Mouse (Mus musculus) spleen, postnatal 36 days (tissue): ENCODE measurements around the gene Cmbl.

Experiments
- DNase-seq, 2 experiments: peaks; one replicate each; pipeline ENCODE4 v3.0.0; 2022; ENCODE audit warnings: low spot score in 2 of 2, mixed read lengths in 1 of 2

Cmbl gene

DNA sequence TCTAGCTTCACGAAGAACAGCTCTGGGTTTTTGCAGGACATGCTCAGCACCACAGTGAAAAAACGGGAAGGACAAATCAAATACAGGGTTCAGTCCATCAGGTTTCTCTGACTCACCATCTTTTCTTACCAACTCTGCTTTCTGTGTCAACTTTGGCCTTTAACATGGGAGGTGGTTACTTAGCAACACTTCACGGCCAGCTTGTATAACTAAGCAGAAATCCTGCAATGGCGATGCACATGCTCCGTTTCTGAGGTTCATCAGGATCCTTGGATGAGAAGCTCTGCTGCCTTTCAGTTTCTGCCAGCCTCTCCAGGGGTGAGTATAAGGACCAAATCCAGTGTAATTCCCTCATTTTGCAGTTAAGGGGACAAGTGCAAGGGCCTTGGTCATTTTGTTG lies at the start of gene Cmbl:
Gene Cmbl, plus strand, starts transcription at position 206 of the 400 bp plus-strand sequence.
- DNase-seq = no peak

- DNase-seq = no peak
These were observed 48.0 kb upstream of the Cmbl start for GRCm38 (mm10) chr15:31517186-31517585.

DNA sequence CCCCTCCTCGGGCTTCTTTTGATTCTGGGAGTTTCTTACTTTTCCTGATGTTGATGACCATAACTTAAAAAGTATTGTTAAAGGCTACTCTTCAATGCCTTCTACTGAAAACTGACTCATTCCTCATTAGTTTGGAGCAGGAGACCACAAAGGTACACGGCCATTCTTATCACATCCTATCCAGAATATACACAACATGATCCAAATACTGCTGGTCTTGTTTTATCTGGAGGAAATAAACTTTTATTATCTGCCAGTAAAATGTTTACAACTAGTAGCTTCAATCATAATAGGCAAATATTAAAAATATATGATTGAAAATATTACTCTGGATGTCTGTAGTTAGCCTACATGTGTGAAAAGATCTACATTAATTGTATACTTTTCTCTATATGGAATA lies 46.8 kb upstream of the Cmbl start:
- no peak for DNase-seq

DNA sequence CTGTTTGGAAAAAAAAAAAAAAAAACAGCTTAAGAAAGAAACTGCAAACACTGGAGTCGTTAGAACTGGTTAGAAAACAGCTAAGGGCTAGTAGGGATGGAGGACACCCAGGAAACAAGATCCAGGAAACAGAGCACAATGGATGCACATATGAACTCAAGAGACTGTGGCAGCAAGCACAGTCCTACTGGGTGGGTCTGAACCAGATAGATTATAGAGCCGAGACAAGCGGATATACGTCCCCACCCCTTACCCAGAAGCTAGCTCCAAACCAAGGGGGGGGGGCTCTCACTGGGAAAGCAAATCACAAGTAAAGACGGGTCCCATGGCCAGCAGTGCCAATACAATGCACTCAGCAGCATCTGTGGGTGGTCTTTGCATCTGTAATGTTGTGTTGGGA lies 46.2 kb upstream of the Cmbl start:
- no peak for DNase-seq

DNA sequence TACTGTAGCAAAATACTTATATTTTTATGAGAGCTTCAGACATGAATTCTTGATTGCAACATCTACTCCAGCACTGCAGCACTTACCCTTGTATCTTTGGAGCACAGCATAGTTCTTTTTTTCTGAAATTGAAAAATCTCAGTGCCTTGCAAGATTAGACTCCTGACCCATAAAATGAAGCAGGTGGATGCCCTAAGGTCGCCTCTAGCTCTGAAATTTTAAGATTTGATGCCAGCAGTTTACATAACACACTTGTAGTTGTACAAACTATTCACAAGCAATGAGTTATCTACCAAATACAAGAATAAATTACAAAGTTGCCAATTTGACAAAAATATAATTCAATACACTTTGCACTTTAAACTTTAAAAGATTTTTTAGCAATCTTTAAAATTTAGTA lies 38.7 kb upstream of the Cmbl start:
- DNase-seq = no peak

GRCm38 (mm10) chr15:31528477-31528876 lies 36.7 kb upstream of the Cmbl start:
- DNase-seq = no peak

DNA sequence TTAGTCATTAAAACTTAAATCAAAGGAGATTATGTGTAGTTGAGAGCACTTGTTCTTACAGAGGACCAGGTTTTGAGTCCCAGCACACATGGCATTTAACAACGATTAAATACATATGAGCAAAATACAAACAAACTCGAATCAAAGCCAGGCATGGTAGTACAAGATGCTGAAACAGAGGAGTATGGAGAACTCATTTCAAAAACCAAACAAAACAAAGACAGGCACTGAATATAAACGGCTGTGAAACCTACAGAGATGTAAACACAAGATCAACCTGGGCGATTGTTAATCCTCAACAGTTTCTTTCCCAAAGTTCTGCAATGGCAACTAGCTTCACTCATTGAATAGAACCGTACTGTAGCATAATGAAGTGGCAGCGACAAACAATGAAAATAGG lies 36.1 kb upstream of the Cmbl start:
- DNase-seq = no peak

- DNase-seq = peak; percentile 23 to 47
These were observed 35.2 kb upstream of the Cmbl start for GRCm38 (mm10) chr15:31529811-31530658.

DNA sequence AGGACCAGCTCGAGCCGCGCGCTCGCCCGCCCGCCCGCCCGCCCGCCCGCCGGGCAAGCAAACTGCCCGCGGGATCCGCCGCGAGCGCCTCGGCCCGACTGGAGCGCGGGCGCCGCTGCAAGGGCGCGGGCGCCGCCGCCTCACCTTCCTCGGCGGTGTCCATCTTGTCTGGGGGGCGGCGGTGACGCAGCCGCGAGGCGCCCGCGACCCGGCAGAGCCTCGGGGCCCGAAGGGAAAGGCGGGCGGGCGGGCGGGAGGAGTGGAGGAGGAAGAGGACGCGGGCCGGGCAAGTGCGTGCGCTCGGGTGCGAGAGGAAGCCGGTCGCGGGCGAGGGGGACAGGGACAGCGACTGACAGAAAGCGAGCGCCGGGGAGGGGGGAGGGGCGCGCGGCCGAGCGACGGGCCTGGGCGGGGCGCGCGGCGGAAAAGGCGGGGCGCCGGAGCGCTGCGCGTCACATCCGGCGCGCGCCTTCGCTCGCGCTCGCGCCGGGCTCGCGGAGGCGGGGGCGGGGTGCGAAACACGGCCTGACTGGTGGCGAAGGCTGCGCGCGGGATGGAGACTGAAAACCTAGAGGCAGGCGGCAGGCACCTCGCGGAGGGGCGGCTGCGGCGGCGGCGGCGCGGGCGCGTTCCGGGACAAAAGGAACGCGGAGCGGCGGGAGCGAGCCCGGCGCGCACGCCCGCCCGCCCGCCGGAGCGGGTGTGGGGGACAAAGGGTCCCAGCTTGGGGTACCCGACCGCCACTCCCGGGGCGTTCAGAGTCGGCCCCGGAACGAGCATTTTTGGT lies 34.3 kb upstream of the Cmbl start, which contains the start of gene March6:
Gene March6, minus strand, starts transcription at position 395 of the 787 bp plus-strand sequence.
- peak; percentile 87 to 90 for DNase-seq

DNA sequence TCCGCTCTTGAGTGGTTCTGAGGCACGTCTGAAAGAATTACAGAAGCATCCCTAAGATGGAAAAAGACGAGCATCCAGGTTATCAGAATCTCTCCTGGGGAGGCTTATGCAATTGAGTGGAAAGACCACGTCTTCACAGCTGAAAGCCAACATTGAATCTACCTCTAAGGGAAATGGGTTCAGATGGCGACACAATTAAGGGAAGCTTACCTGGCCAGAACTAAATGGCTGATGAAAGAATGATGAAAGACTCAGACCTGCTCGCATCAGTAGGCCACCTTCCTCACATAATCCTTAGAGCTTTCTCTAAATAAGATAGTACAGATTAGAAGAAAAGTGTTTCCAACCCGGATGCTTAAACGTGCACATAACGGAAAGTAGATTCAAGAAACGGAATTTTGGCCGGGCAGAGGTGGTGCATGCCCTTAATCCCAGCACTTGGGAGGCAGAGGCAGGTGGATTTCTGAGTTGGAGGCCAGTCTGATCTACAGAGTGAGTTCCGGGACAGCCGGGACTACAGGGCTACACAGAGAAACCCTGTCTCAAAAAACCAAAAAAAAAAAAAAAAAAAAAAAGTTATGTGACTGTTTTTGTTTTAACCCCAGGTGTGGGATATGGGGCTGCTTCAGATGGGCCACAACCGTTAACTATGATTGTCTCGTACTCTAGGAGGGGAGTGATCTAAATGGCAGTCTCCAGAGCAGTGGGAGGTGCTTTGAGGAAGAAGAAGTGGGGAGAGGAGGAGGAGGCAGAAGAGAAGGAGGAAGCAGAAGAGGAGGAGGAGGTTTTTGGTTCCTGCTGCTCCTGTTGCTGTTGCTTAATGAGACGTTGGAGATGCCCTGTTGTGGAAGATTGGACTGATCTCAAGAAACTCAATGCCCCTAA lies 33.5 kb upstream of the Cmbl start:
- DNase-seq = peak in 1 of 2 experiments; percentile 34

DNA sequence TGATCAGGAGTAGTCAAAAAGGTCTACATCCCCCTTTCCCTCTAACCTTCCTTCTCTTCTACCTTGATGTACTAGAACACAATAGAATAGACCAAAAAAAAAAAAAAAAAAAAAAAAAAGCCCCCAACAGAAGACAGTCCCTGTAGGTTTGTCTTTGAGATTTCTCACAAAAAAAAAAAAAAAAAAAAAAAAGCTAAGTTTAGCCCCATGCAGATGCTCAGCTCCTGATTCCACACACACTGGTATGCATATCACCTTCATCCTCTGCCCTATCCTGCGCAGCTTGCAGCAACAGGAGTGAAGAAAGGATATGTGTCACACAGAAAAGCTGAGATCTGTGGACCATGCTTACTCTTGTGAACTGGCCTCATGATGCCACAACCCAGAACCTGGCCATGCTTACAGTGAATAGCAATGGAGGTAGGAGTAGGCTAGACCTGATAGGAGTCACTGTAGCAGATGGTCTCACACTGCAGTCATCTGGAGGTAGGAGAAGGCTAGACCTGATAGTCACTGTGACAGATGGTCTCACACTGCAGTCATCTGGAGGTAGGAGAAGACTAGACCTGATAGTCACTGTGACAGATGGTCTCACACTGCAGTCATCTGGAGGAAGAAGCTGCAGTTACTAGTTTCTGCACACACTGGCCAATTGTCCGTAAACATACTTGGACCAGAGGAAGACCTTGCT lies 32.7 kb upstream of the Cmbl start:
- no peak for DNase-seq

DNA sequence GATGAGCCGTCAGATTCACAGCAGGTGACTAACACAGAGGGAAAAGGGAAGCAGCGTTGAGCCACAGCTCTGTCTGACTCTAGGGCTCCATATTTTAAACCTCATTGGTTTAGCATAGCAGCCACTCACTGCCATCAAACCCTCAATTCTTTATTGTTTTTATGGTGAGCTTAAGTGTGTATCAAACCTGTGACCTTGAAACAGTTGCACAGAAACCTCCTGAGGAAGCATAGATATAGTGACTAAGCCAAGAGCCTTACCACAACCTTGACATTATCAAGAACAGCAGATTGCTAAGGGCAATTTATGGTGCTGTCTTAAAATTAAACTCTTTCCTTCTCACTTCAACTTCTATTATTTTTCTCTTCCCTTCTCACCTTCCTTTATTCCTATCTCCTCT lies 31.7 kb upstream of the Cmbl start:
- DNase-seq = no peak

DNA sequence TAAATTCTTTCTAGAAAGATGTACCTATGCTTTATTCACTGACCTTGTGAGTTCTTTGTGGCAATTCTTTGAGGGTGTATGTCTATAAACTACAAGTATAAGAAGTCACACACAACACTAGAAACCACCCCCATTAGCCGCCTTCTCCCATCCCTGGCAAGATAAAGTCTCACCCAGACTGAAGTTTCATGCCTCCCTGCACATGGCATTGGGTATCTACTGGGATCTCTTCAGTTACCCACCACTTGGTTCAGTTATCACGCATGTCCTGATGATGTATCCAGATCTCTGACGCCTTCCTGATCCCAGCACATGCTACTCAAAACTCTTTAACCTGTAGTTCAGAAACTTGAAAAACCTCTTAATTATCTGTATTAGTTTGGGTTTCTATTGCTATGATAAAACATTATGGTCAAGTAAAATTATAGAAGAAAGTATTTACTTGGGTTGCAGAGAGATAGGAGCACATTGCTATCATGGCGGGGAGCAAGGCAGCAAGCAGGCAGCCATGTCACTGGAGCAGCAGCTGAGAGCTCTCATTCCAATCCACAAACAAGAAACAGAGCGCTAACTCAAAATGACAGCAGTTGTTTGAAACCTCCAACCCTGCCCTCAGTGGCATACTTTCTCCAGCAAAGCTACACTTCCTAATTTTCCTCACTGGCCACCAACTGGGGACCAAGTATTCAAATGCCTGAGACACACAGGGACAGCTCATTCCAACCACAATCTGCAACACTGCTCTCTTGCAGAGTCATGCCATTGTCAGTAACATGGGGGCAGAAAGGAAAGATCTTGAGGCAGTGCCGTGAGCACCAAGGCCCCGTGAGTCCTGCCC lies 30.5 kb upstream of the Cmbl start:
- DNase-seq = no peak

GRCm38 (mm10) chr15:31535259-31535855 lies 29.8 kb upstream of the Cmbl start:
- no peak for DNase-seq

DNA sequence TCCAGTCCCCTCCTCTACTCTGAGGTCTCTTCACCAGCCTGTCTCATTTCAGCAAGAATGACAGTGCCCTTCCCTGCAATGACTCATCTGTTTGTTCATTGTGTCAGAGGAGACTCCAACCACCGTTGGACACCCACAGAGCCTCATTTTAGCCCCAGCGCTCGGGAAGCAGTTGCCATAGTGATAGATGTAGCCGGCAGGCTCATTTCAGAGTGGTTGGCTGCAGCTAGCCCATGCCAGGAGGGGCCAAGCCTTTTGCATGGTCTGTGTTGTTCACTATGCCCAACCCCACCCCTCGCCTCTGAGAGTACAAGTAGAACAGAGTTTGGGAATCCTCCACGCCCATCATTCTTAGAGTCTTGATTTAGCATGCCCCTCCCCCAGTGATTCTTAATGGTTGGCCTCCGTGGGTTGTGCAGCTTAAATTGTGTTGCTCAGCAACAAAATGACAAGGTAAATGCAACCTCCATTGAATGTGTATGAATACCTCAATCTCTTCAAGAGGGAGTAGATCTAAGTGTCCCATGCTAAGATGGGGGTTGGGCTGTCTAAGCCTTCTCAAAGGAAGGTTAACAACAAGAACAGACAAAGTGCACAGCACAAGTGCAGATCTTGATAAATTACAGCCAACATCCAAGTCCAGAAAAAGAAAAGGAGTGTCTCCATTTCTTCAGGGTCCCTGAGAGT lies 29.0 kb upstream of the Cmbl start:
- no peak for DNase-seq

DNA sequence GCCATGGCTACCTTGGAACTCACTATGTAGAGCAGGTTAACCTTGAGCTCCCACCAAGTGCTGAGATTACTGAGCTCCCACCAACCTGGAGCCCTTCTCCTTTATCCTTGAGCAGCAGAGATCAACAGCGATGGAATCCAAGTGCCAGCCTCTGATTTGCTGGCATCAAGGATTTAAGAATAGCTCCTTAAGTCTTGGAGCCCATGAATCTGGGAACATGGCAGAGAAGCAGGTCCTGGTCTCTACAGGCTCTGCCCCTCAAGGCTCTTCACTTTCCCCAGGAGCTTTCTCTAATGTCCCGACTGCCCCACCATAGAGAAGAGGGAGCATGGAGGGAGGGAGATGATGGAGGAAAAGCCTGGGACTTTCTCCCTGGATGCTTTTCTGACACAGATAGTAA lies 27.5 kb upstream of the Cmbl start:
- DNase-seq = no peak

DNA sequence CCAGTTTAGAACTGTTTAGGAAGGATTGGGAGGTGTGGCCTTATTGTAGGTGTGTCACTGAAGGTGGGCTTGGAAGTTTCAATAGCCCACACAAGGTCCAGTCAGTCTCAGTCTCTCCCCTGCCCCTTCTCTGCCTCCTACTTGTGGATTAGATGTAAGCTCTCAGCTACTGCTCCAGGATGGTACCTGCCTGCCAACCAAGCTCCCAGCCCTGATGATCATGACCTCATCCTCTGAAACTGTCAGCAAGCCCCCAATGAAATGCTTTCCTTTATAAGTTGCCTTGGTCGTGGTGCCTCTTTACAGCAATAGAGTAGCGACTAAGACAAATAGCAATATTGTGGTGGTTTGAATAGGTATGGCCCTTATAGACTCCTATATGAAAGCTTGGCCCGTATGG lies 26.8 kb upstream of the Cmbl start:
- no peak for DNase-seq

DNA sequence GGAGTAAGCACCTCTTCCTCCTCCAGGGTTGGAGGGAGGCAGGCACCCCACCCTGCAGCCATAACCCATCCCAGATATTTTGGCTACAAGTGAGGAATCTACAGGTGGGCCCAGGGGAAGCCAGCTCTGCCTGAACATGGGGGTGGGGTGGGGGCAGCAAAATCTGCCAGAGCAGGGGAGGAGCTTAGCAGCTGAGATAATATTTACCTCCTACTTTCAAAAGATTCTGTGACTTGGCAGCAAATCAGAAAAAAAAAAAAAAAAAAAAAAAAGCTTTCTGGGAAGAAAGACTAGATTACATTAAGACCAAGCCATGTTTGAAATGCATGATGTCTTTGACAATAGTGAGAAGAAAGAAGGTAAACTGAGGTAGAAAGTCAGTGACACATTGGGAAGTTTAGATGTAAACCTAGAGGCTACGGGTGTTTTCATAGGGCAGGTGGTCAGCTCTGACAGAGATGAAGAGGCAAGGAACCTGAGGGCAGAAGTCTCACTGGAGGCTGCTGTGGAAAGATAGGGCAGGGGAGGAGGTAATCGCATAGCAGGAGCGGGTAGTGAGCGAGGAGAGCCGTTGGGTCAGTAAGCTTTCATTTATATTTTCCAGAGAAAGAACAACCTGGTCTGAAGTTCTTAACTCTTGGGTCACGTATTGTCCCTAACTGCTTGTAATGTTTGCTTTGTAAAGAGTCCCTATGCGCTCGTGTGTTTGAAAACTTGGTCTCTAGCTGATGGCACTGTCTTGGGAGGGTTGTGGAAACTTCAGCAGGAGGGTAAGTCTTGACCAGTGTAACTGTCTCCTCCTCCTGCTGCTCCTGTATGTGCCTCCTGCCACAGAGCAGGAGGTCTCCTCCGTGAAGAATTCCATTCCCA lies 25.3 kb upstream of the Cmbl start:
- peak; percentile 17 to 40 for DNase-seq

DNA sequence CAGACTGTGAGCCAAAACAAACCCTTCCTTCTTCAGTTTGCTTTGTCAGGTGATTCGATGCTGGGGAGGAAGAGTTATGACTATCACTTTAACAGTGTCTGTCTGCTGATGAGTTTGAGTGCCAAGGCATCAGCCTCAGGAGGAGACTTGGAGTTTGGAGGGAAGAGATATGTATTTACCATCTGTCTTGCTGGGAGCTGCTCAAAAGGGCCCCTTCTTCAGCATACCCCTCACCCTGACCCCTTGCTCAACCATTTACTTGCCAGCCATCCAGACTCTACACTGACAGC lies 24.7 kb upstream of the Cmbl start:
- DNase-seq = no peak
